Mouse (Mus musculus) embryo, embryonic 11.5 days (tissue): ENCODE measurements around the gene Plin2.

Experiments used
- DNase-seq: peaks from one replicate; pipeline ENCODE4 v3.0.0-alpha.2; 2012; ENCODE audit warnings: low read depth, low spot score

Gene Plin2

GRCm38 (mm10) chr4:86669780-86670201 lies at the start of gene Plin2:
Plin2 (minus strand) TSS chr4:86670060.
- DNase-seq, result peak; percentile 46

GRCm38 (mm10) chr4:86718878-86719577 lies 49.2 kb upstream of the Plin2 start:
- no peak for DNase-seq

GRCm38 (mm10) chr4:86717176-86717575 lies 47.3 kb upstream of the Plin2 start:
- no peak for DNase-seq

- no peak for DNase-seq
Observed at GRCm38 (mm10) chr4:86715341-86715740, 45.5 kb upstream of the Plin2 start.

- no peak for DNase-seq
Observed at GRCm38 (mm10) chr4:86713518-86713917, 43.7 kb upstream of the Plin2 start.

- DNase-seq, result no peak
Observed at GRCm38 (mm10) chr4:86712751-86713195, 42.9 kb upstream of the Plin2 start.

GRCm38 (mm10) chr4:86710666-86711215 lies 40.9 kb upstream of the Plin2 start:
- no peak for DNase-seq

GRCm38 (mm10) chr4:86710034-86710650 lies 40.3 kb upstream of the Plin2 start:
- DNase-seq, result no peak

GRCm38 (mm10) chr4:86708801-86709200 lies 38.9 kb upstream of the Plin2 start:
- DNase-seq, result no peak

GRCm38 (mm10) chr4:86699161-86699865 lies 29.5 kb upstream of the Plin2 start:
- no peak for DNase-seq

DNA sequence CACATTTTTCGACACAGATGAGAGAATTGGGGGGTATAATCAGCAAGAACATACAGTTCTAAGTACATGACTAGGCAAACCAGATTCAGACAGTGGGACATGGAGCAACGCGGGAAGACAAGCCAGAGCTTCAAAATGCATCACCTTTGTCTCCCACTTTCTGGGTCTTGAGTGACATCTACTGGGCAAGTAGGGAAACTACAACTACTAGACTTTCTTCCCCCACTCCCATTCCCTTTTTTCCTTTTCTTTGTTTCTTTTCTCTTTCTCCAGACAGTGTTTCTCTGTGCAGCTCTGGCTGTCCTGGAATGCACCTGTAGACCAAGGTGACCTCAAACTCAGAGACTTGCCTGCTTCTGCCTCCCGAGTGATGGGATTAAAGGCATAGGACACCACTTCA lies 27.0 kb upstream of the Plin2 start:
- peak; percentile 46 for DNase-seq

DNA sequence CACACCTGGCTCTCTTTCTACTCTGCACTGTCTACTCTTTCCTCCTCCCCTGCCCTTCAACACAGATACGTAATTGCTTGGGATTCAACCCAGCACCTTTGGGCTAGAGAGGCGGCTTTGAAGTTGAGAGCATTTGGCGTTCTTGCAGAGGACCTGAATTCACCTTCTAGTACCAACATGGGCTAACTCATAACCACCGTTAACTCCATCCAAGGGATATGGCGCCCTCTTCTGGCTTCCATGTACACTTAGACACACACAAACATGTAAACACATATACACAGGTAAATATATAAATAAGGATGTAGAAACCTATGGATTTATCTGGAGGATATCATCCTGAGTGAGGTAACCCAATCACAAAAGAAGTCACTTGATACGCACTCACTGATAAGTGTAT lies 25.2 kb upstream of the Plin2 start:
- peak; percentile 35 for DNase-seq

DNA sequence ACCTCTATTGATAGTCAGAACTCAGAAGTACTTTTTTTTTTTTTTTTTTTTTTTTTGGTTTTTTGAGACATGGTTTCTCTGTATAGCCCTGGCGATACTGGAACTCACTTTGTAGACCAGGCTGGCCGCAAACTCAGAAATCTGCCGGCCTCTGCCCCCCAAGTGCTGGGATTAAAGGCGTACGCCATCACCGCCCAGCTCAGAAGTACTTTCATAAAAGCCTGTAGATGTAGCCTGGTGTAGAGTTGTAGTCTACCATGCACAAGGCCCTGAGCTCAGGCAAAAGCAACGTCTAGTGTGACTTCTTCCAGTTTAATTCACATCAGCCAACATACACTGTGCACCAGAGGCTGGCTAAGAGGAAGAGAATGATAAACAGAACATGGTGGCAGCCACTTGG lies 23.1 kb upstream of the Plin2 start:
- no peak for DNase-seq

DNA sequence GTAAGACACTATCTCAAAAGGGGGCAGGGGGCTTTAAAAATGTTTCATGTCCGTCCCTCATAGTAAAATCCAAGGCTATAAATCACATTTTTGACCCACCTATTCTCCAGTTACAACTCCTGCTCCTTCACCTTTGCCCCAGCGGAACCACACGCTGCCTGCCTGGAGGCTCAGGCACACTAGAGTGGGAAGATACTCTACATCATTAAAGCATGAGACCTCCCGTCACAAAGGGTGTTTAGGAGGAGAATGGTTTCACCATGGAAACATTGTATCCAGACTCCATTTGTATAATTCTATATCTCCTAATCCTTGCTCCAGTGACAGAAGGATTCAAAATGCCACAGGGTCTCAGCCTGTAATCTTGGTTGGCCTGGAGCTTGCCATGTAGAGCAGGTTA lies 21.4 kb upstream of the Plin2 start:
- DNase-seq, result no peak

GRCm38 (mm10) chr4:86690768-86691167 lies 20.9 kb upstream of the Plin2 start:
- DNase-seq, result no peak

DNA sequence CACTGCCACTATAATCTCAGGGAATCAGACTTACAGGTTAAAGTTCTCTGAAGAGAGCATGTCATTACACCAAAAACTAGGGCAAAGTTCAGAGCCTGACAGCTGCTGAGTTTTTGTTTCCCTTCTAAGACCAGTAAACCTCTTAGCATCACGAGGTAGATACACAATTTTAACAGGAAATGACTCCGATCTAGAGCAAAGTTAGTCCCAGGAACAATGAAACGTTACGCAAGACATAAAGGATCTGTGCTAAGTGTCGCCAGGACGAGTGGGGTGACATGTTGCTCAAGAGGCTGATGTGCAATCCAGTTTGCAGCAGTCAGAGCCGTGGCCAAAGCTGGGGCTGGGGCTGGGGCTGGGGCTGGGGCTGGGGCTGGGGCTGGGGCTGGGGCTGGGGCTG lies 20.3 kb upstream of the Plin2 start:
- no peak for DNase-seq

- DNase-seq, result no peak
Observed at GRCm38 (mm10) chr4:86689056-86689735, 19.3 kb upstream of the Plin2 start.

DNA sequence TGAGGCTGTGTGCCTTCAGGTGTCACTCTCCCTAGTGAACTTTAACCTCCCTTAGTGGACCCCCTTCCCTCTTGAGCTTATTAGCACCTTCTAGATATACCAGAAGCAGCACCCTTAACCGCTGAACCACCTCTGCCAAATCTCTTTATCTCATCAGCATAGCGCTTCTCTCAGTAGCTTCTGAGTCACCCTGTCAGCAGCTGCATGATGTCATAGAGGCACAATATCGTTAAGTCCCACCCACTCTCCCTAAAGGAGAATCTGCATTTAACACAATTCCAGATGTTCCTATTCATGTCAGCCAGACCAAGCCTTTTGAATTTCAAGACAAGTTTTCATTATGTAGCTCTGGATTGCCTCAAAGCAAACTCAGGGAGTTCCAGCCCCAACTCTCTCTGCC lies 16.7 kb upstream of the Plin2 start:
- DNase-seq, result no peak

- no peak for DNase-seq
Observed at GRCm38 (mm10) chr4:86686009-86686366, 16.1 kb upstream of the Plin2 start.

DNA sequence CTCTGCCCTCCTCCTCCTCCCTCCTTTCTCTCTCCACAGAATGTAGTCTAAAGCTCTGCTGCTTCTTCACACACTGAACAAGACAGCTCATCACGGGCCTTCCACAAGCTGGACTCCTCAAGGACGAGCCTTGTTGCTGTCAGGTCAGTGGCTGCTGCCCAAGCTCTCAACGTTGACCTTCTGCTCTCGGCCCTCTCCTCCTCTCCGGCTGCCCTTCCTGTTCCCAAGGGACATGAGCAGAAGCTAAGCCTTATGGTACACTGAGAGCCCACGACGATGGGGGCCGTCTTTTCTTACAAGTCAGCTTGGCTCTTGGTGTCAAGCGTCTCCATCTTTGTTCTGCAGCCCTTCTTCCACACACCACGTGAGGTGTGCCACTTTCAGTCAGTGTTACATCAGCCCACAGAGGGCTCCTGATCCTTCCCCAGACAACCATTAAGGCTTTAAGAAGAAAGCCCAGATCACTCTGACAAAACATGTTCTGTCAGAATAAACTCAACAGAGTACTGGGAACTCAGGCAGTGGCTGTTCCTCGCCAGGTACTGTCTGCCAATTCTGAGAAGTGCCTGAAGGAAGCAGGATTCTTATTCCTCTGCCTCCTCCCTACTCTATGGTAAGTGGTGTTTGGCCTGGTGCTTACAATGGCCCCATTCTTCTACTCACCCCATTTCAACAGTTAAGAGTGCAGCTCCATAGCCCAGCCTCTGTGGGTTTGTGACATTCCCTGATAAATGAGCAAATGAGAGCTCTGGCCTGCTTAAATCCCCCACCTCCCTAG lies 15.6 kb upstream of the Plin2 start:
- no peak for DNase-seq

DNA sequence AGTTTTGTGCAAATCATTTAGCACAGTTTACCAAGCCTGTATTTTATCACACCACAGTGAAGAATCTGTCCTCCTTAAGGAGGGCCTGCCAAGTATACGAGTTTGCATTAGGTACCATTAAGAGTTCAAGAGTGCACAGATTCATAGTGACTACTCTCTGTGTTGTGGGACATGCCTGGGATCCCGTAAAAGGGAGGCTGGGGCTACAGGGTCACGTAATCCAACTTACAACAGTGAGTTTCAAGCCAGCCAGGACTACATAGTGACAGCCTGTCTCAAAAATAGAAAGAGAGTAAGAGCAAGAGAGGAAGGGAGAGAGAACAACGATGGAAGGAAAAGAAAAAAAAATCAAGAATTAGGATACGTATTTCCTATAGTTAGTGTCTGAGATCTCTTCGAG lies 14.9 kb upstream of the Plin2 start:
- DNase-seq, result no peak
